Mouse (Mus musculus): ENCODE data around the gene Rftn1.

- TF ChIP-seq CTCF (IDR thresholded peaks at IDR 0.05; ENCODE audit: extremely low read depth, insufficient read length, insufficient replicate concordance, low read depth, low read length) (no peak), POLR2A (IDR thresholded peaks at IDR 0.05; ENCODE audit: low read depth, low read length) (no peak)
Observed at GRCm38 (mm10) chr17:50143354-50143753, 47.1 kb downstream of the Rftn1 start.
